Mouse (Mus musculus) ES-E14 (cell line): ENCODE results near the gene Copz1.

Experiments
- CHD2 ChIP-seq: IDR thresholded peaks from 2 replicates; pipeline ENCODE4 v1.6.1; 2014; ENCODE audit warnings: mild to moderate bottlenecking, low read depth, low read length, inconsistent platforms
- HCFC1 ChIP-seq: IDR thresholded peaks from 2 replicates; pipeline ENCODE4 v1.6.1; 2012; ENCODE audit warnings: low read length, inconsistent platforms, borderline replicate concordance; ENCODE audit not compliant: insufficient read depth
- MAFK ChIP-seq: IDR thresholded peaks from 2 replicates; pipeline ENCODE4 v1.6.1; 2014; ENCODE audit warnings: mild to moderate bottlenecking, low read depth, low read length, inconsistent platforms; ENCODE audit not compliant: insufficient read depth
- ZC3H11A ChIP-seq: IDR thresholded peaks from 2 replicates; pipeline ENCODE4 v1.6.1; 2012; ENCODE audit warnings: low read depth, mild to moderate bottlenecking, inconsistent platforms, low read length, borderline replicate concordance

DNA sequence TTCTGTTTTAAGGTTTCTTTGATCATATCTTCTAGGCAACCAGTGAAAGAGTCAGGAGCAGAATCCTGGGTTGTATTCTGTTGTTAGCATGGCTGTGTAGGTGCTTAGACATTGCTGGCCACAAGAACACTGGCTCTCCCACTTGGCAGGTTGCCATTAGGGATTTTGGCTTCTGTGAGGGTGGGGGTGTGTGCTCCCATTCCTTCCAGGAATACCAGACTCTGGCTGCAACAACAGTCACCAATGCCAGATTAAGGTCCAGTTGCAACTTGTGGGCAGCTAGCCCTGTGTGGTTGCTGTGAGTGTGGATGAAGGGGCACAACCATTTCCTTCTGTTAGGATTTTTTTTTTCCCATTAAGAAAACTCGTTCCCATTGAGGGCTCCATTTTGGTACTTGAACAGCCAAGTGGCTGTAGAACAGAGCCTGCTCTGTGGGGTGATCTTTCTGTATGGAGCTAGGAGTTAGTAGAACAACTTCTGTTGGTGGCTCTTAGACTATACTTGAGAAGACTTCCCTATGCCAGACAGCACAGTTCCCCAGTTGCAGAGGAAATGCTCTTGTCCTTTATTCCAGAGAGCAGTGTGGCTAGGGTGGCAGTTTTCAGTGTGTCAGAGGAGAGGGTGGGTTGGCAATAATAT is 13.4 kb downstream of the Copz1 start:
- no peak for TF ChIP-seq ZC3H11A
- TF ChIP-seq MAFK = no peak
- TF ChIP-seq HCFC1 = no peak
- no peak for TF ChIP-seq CHD2
